In the genomic region with DNA sequence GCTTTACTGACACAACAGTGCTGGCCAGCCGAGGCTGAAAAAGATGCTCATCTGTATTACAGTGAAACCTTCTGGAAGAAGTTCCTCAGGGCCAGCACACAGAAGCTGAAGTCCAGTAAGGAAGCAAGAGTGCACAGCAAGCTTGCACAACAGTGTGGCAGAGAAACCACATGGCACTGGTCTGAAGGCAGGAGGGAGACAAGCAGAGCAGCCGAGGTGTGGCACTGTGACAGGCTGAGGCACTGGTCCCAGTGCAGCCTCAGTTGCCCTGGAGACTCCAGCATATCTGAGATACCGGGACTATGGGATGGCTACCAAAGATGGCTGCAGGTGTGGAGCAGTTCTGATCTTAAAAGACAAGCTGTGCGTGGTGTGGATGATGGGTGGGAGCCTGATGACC, we compare ENCODE assay signal across 16 mouse cellular contexts. TPM values are rescaled to one million over a fixed set of nuclear protein-coding genes. Genes with fewer than 3 reads are reported as not detected.
A peak's percentile ranks its signal among the peaks of the same experiment; 100 is the strongest.
DNase-seq lines count a peak whose midpoint lies in the region; ATAC-seq and TF ChIP-seq lines count a peak whose summit lies in the region.
"Had no signal": no experiment of that assay in that cellular context is flagged by ENCODE, and none has a peak within 500 bp of the region (broad histone marks: within the 10 kb centered on the region; RNA-seq: fewer than 3 reads in every experiment).

No protein-coding gene starts in this region.

- TF ChIP-seq EP300 in liver, postnatal 0 days (IDR thresholded peaks at IDR 0.05; ENCODE audit: low read depth) = no peak

- no peaks in the 10 kb centered on the region for H3K27me3 ChIP-seq in liver, adult 2 months (ENCODE audit: control insufficient read depth, insufficient read depth, low read length)
- no peaks in the 10 kb centered on the region for H3K27me3 ChIP-seq in liver, postnatal 0 days (ENCODE audit: insufficient read depth, low read length)
- no peaks in the 10 kb centered on the region for H3K27me3 ChIP-seq in limb, embryonic 10.5 days (ENCODE audit: low read depth, poor library complexity, severe bottlenecking)
- H3K27me3 ChIP-seq: hindbrain, embryonic 12.5 days had no signal

- H3K4me2 ChIP-seq in liver, postnatal 0 days (ENCODE audit: low read depth, low read length) = no peak overlapping the region
- H3K4me2 ChIP-seq: hindbrain, embryonic 12.5 days; midbrain, embryonic 11.5 days had no signal

- ATAC-seq in liver, postnatal 0 days = peak; percentile 29

- no peak for TF ChIP-seq POLR2A in liver, adult 2 months (IDR thresholded peaks at IDR 0.05; ENCODE audit: extremely low read depth, insufficient read depth, low read length)
- TF ChIP-seq POLR2A in bone marrow, adult 2 months (IDR thresholded peaks at IDR 0.05; ENCODE audit: borderline replicate concordance, control insufficient read depth, low read depth, low read length) = 0 out of 2 replicates have a peak, but pooled peaks have one; percentile 42

- TF ChIP-seq CTCF in liver, adult 2 months (IDR thresholded peaks at IDR 0.05; ENCODE audit: low read depth, low read length) = no peak
- peak; percentile 14; the same call in 1 of the 2 replicates for TF ChIP-seq CTCF in bone marrow, adult 2 months (IDR thresholded peaks at IDR 0.05; ENCODE audit: control insufficient read depth, insufficient read depth, low read length)
- TF ChIP-seq CTCF in liver, postnatal 0 days (IDR thresholded peaks at IDR 0.05; ENCODE audit: low read depth) = no peak

- H3K4me1 ChIP-seq in liver, adult 2 months (ENCODE audit: control insufficient read depth, insufficient read depth, low read length) = peaks cover 13% of the 10 kb centered on the region
- H3K4me1 ChIP-seq in bone marrow, adult 2 months (ENCODE audit: control insufficient read depth, insufficient read depth, low read length) = peaks cover 3% of the 10 kb centered on the region
- H3K4me1 ChIP-seq in liver, postnatal 0 days (ENCODE audit: insufficient read depth) = peaks cover 12% of the 10 kb centered on the region
- H3K4me1 ChIP-seq in limb, embryonic 10.5 days = no peaks in the 10 kb centered on the region
- H3K4me1 ChIP-seq: hindbrain, embryonic 12.5 days had no signal

- H3K4me3 ChIP-seq in liver, adult 2 months (ENCODE audit: insufficient read depth, low read depth, low read length) = no peak overlapping the region
- H3K4me3 ChIP-seq in bone marrow, adult 2 months (replicated peaks; ENCODE audit: control insufficient read depth, low read depth, low read length) = peak overlapping the region; percentile 11
- H3K4me3 ChIP-seq in liver, postnatal 0 days (ENCODE audit: low read depth, low read length) = no peak overlapping the region
- no peak overlapping the region for H3K4me3 ChIP-seq in limb, embryonic 10.5 days
- H3K4me3 ChIP-seq: hindbrain, embryonic 12.5 days; left cerebral cortex, adult 2 months had no signal

- peak; percentile 62 for DNase-seq in liver, adult 2 months (ENCODE audit: extremely low read depth, low read depth, low spot score)
- DNase-seq in liver = no peak
- DNase-seq in adipocyte (ENCODE audit: low spot score) = peak; percentile 76
- DNase-seq in liver, postnatal 0 days = no peak
- DNase-seq in urinary bladder, postnatal 4 days (ENCODE audit: low spot score in 2 of 2) = no peak
- no peak for DNase-seq in limb, embryonic 10.5 days (ENCODE audit: low spot score)
- DNase-seq in left cerebral cortex, postnatal 10 days (ENCODE audit: extremely low spot score in 1 of 2, low spot score in 2 of 2) = no peak
- DNase-seq: cerebellum, adult 8-10 months; embryo, embryonic 11 days; kidney, adult 8-10 months; right cerebral cortex, postnatal 4 days; thymus, postnatal 36 days had no signal

- H3K79me2 ChIP-seq in liver, adult 2 months (ENCODE audit: control insufficient read depth, insufficient read depth, low read length) = peaks cover 8% of the 10 kb centered on the region; the same call in 1 of the 2 replicates

- intact Hi-C loops in left cerebral cortex, postnatal 10 days (cut with DNase I) = no loop called here

- no peaks in the 10 kb centered on the region for H3K9me3 ChIP-seq in liver, postnatal 0 days (ENCODE audit: low read length)
- no peaks in the 10 kb centered on the region for H3K9me3 ChIP-seq in limb, embryonic 10.5 days (replicated peaks)
- H3K9me3 ChIP-seq: hindbrain, embryonic 12.5 days had no signal

- no peak overlapping the region for H3K27ac ChIP-seq in liver, adult 2 months (replicated peaks; ENCODE audit: insufficient read depth, low read depth, low read length)
- peak overlapping the region; percentile 55 for H3K27ac ChIP-seq in bone marrow, adult 2 months (ENCODE audit: control insufficient read depth, insufficient read depth, low read depth, low read length, poor library complexity)
- no peak overlapping the region for H3K27ac ChIP-seq in liver, postnatal 0 days (ENCODE audit: low read depth)
- no peak overlapping the region for H3K27ac ChIP-seq in limb, embryonic 10.5 days
- H3K27ac ChIP-seq: hindbrain, embryonic 12.5 days had no signal

- 0 out of 2 replicates have a peak, but pooled peaks cover 2% of the 10 kb centered on the region for H3K36me3 ChIP-seq in liver, adult 2 months (ENCODE audit: control insufficient read depth, insufficient read depth, low read length)
- H3K36me3 ChIP-seq in liver, postnatal 0 days (replicated peaks; ENCODE audit: insufficient read depth, low read length) = 0 out of 2 replicates have a peak, but pooled peaks cover 2% of the 10 kb centered on the region
- no peaks in the 10 kb centered on the region for H3K36me3 ChIP-seq in limb, embryonic 10.5 days
- H3K36me3 ChIP-seq: hindbrain, embryonic 12.5 days had no signal

- H3K9ac ChIP-seq in liver, adult 2 months (ENCODE audit: low read depth, low read length) = no peak overlapping the region
- H3K9ac ChIP-seq in liver, postnatal 0 days (replicated peaks) = no peak overlapping the region
- H3K9ac ChIP-seq: hindbrain, embryonic 12.5 days had no signal

- WGBS in liver, adult 2 months = 63% methylated on average over 4 of the region's 4 CpGs
- 45% methylated on average over 4 of the region's 4 CpGs for WGBS in bone marrow, adult 2 months
- WGBS in liver, postnatal 0 days (ENCODE audit: insufficient replicate concordance) = 56% methylated on average over 4 of the region's 4 CpGs
- 72% methylated on average over 4 of the region's 4 CpGs for WGBS in limb, embryonic 10.5 days

RNA-seq across cellular contexts. Expression of a gene that starts 44.5 kb away (rescaled TPM):
- total RNA-seq in liver, adult 2 months (2014; rRNA removed) = 72.2 and 76.0 TPM in 2 replicates
- polyA plus RNA-seq in liver, adult 2 months (2012; rRNA removed) = 55.4 and 61.4 TPM in 2 replicates
- 24.6 and 48.9 TPM in 2 replicates for polyA plus RNA-seq in bone marrow, adult 2 months (2011; ENCODE audit: insufficient read depth, insufficient read length, low replicate concordance, missing spikeins)
- polyA plus RNA-seq in liver, postnatal 0 days (2015; fragmentation: Nextera tagmentation; extraction: Ambion mirVana) = 20.2 and 22.1 TPM in 2 replicates
- polyA plus RNA-seq in limb, embryonic 10.5 days (2016; fragmentation: Nextera tagmentation; extraction: Ambion mirVana) = 10.4 and 12.6 TPM in 2 replicates
- total RNA-seq in left cerebral cortex, postnatal 10 days (2021) = 1 to 10 TPM; 2.7 to 2.8 TPM

Comparison
In these comparisons a context has a peak if more than half of its experiments do, and no peak if none do; other contexts are left out.
1. DNase-seq: peak in liver, adult 2 months (single experiment) and adipocyte (single experiment); none in liver (single experiment), liver, postnatal 0 days (single experiment), urinary bladder, postnatal 4 days (0 of 2), limb, embryonic 10.5 days (single experiment) and left cerebral cortex, postnatal 10 days (0 of 2).